Mouse (Mus musculus): ENCODE data around the gene Abcg4. TPM values are rescaled to one million over a fixed set of nuclear protein-coding genes. Genes with fewer than 3 reads are reported as not detected.
"Not testable (repeated sequence)": the region's sequence is repeated elsewhere in the genome, so short reads cannot be mapped to it uniquely, and the experiment has no call there.

Gene Abcg4
- polyA plus RNA-seq, 1 experiment = 2.0 TPM

GRCm38 (mm10) chr9:44305466-44306079 is 17.2 kb upstream of the Abcg4 start, which contains the start of gene Hinfp:
TSS of gene Hinfp (minus strand) at chr9:44305671.
- Histone ChIP-seq H3K4me1 (ENCODE audit: control insufficient read depth, insufficient read depth, insufficient read length, low read length) (peaks cover 6% of the 10 kb centered on the region; the same call in 1 of the 2 replicates), H3K36me3 (ENCODE audit: control insufficient read depth, insufficient read depth, low read length) (peaks cover 28% of the 10 kb centered on the region), H3K27ac (ENCODE audit: insufficient read depth, low read depth, low read length) (peak within 1 kb of the TSS; percentile 71), H3K4me3 (ENCODE audit: low read depth, low read length) (peak within 1 kb of the TSS; percentile 83), H3K27me3 (ENCODE audit: control insufficient read depth, insufficient read depth, low read length) (no peaks in the 10 kb centered on the region)
- under 1% methylated on average over 54 of the region's 54 CpGs for WGBS
- peak; percentile 73 for TF ChIP-seq POLR2A (IDR thresholded peaks at IDR 0.05; ENCODE audit: low read depth, low read length)
- no peak for TF ChIP-seq CTCF (IDR thresholded peaks at IDR 0.05; ENCODE audit: extremely low read depth, insufficient read length, insufficient replicate concordance, low read depth, low read length)

GRCm38 (mm10) chr9:44300001-44300400 is 11.6 kb upstream of the Abcg4 start:
- 96% methylated on average over 3 of the region's 3 CpGs for WGBS
- not testable (repeated sequence) for H3K4me3 ChIP-seq (ENCODE audit: low read depth, low read length); H3K4me1 ChIP-seq (ENCODE audit: control insufficient read depth, insufficient read depth, insufficient read length, low read length); H3K27me3 ChIP-seq (ENCODE audit: control insufficient read depth, insufficient read depth, low read length); H3K27ac ChIP-seq (ENCODE audit: insufficient read depth, low read depth, low read length)
- peaks cover 62% of the 10 kb centered on the region for H3K36me3 ChIP-seq (ENCODE audit: control insufficient read depth, insufficient read depth, low read length)

- TF ChIP-seq POLR2A (IDR thresholded peaks at IDR 0.05; ENCODE audit: low read depth, low read length) = no peak
- TF ChIP-seq CTCF (IDR thresholded peaks at IDR 0.05; ENCODE audit: extremely low read depth, insufficient read length, insufficient replicate concordance, low read depth, low read length) = peak; percentile 34; the same call in 1 of the 2 replicates
- H3K4me3 ChIP-seq (ENCODE audit: low read depth, low read length) = no peak overlapping the region
- peaks cover 4% of the 10 kb centered on the region for H3K4me1 ChIP-seq (ENCODE audit: control insufficient read depth, insufficient read depth, insufficient read length, low read length)
- no peak overlapping the region for H3K27ac ChIP-seq (ENCODE audit: insufficient read depth, low read depth, low read length)
- peaks cover 9% of the 10 kb centered on the region for H3K27me3 ChIP-seq (ENCODE audit: control insufficient read depth, insufficient read depth, low read length)
- 65% methylated on average over 3 of the region's 3 CpGs for WGBS
- peaks cover 39% of the 10 kb centered on the region for H3K36me3 ChIP-seq (ENCODE audit: control insufficient read depth, insufficient read depth, low read length)
These were observed 4.1 kb upstream of the Abcg4 start for GRCm38 (mm10) chr9:44292490-44292889.

GRCm38 (mm10) chr9:44288959-44289291 is 510 bp upstream of the Abcg4 start:
- Histone ChIP-seq H3K4me3 (ENCODE audit: low read depth, low read length) (no peak overlapping the region), H3K36me3 (ENCODE audit: control insufficient read depth, insufficient read depth, low read length) (peaks cover 8% of the 10 kb centered on the region; the same call in 1 of the 2 replicates), H3K27ac (ENCODE audit: insufficient read depth, low read depth, low read length) (no peak overlapping the region), H3K4me1 (ENCODE audit: control insufficient read depth, insufficient read depth, insufficient read length, low read length) (peaks cover 10% of the 10 kb centered on the region), H3K27me3 (ENCODE audit: control insufficient read depth, insufficient read depth, low read length) (peaks cover 22% of the 10 kb centered on the region)
- TF ChIP-seq CTCF (IDR thresholded peaks at IDR 0.05; ENCODE audit: extremely low read depth, insufficient read length, insufficient replicate concordance, low read depth, low read length) = no peak
- no peak for TF ChIP-seq POLR2A (IDR thresholded peaks at IDR 0.05; ENCODE audit: low read depth, low read length)
- WGBS = 24% methylated on average over 11 of the region's 11 CpGs

- TF ChIP-seq POLR2A (IDR thresholded peaks at IDR 0.05; ENCODE audit: low read depth, low read length) = no peak
- no peak for TF ChIP-seq CTCF (IDR thresholded peaks at IDR 0.05; ENCODE audit: extremely low read depth, insufficient read length, insufficient replicate concordance, low read depth, low read length)
- Histone ChIP-seq H3K4me3 (ENCODE audit: low read depth, low read length) (peak overlapping the region; percentile 51), H3K27ac (ENCODE audit: insufficient read depth, low read depth, low read length) (no peak overlapping the region), H3K27me3 (ENCODE audit: control insufficient read depth, insufficient read depth, low read length) (peaks cover 22% of the 10 kb centered on the region), H3K36me3 (ENCODE audit: control insufficient read depth, insufficient read depth, low read length) (peaks cover 8% of the 10 kb centered on the region; the same call in 1 of the 2 replicates), H3K4me1 (ENCODE audit: control insufficient read depth, insufficient read depth, insufficient read length, low read length) (peaks cover 10% of the 10 kb centered on the region)
- 5% methylated on average over 47 of the region's 47 CpGs for WGBS
These were observed 877 bp downstream of the Abcg4 start for GRCm38 (mm10) chr9:44287401-44288075.

- Histone ChIP-seq H3K27me3 (ENCODE audit: control insufficient read depth, insufficient read depth, low read length) (peaks cover 22% of the 10 kb centered on the region), H3K4me1 (ENCODE audit: control insufficient read depth, insufficient read depth, insufficient read length, low read length) (peaks cover 10% of the 10 kb centered on the region), H3K36me3 (ENCODE audit: control insufficient read depth, insufficient read depth, low read length) (peaks cover 6% of the 10 kb centered on the region; the same call in 1 of the 2 replicates), H3K4me3 (ENCODE audit: low read depth, low read length) (peak overlapping the region; percentile 51), H3K27ac (ENCODE audit: insufficient read depth, low read depth, low read length) (no peak overlapping the region)
- no peak for TF ChIP-seq POLR2A (IDR thresholded peaks at IDR 0.05; ENCODE audit: low read depth, low read length)
- TF ChIP-seq CTCF (IDR thresholded peaks at IDR 0.05; ENCODE audit: extremely low read depth, insufficient read length, insufficient replicate concordance, low read depth, low read length) = no peak
- 33% methylated on average over 11 of the region's 11 CpGs for WGBS
These were observed 1.4 kb downstream of the Abcg4 start for GRCm38 (mm10) chr9:44287003-44287400.

GRCm38 (mm10) chr9:44286256-44286850 is 2.1 kb downstream of the Abcg4 start:
- 17% methylated on average over 6 of the region's 6 CpGs for WGBS
- H3K27ac ChIP-seq (ENCODE audit: insufficient read depth, low read depth, low read length) = no peak overlapping the region
- TF ChIP-seq CTCF (IDR thresholded peaks at IDR 0.05; ENCODE audit: extremely low read depth, insufficient read length, insufficient replicate concordance, low read depth, low read length) = no peak
- TF ChIP-seq POLR2A (IDR thresholded peaks at IDR 0.05; ENCODE audit: low read depth, low read length) = no peak

More at GRCm38 (mm10) chr9:44286256-44286850, 2.1 kb downstream of the Abcg4 start:
- H3K36me3 ChIP-seq (ENCODE audit: control insufficient read depth, insufficient read depth, low read length) = peaks cover 3% of the 10 kb centered on the region; the same call in 1 of the 2 replicates
- peaks cover 10% of the 10 kb centered on the region for H3K4me1 ChIP-seq (ENCODE audit: control insufficient read depth, insufficient read depth, insufficient read length, low read length)
- peaks cover 22% of the 10 kb centered on the region for H3K27me3 ChIP-seq (ENCODE audit: control insufficient read depth, insufficient read depth, low read length)
- H3K4me3 ChIP-seq (ENCODE audit: low read depth, low read length) = no peak overlapping the region

Data from small intestine, adult 2 months (tissue).